Mouse (Mus musculus) intestine, postnatal 0 days (tissue): Measurements from ENCODE around the gene Nr3c2. TPM values are rescaled to one million over a fixed set of nuclear protein-coding genes. Genes with fewer than 3 reads are reported as not detected.

Experiments
- ATAC-seq: fragments of 200-750 bp; cut with Nextera tagmentation; 2 replicates; pipeline ENCODE4 v1.8.0; 2017; ENCODE audit warnings: mild to moderate bottlenecking, moderate TSS enrichment, moderate library complexity
- H3K27ac ChIP-seq: fragments of 300-500 bp; sonication (generic); 2 replicates; pipeline ENCODE4 v1.5.1; 2014; ENCODE audit warnings: mild to moderate bottlenecking, low read depth, low read length, moderate library complexity
- H3K27me3 ChIP-seq: fragments of 300-500 bp; sonication (generic); replicated peaks from 2 replicates; pipeline ENCODE4 v1.6.1; 2014; ENCODE audit warnings: low read length, mixed read lengths; ENCODE audit not compliant: control insufficient read depth, insufficient read depth
- H3K36me3 ChIP-seq: fragments of 300-500 bp; sonication (generic); 2 replicates; pipeline ENCODE4 v1.6.1; 2014; ENCODE audit warnings: mild to moderate bottlenecking, moderate library complexity; ENCODE audit not compliant: control insufficient read depth, insufficient read depth
- H3K4me1 ChIP-seq: fragments of 300-500 bp; sonication (generic); replicated peaks from 2 replicates; pipeline ENCODE4 v1.6.1; 2014; ENCODE audit warnings: antibody characterized with exemption, low read length, mixed read lengths; ENCODE audit not compliant: control insufficient read depth, insufficient read depth
- H3K4me2 ChIP-seq: fragments of 300-500 bp; sonication (generic); replicated peaks from 2 replicates; pipeline ENCODE4 v1.6.1; 2014; ENCODE audit warnings: low read depth, mild to moderate bottlenecking, moderate library complexity
- H3K4me3 ChIP-seq: fragments of 300-500 bp; sonication (generic); 2 replicates; pipeline ENCODE4 v1.5.1; 2014; ENCODE audit warnings: low read depth, low read length
- H3K9ac ChIP-seq: fragments of 300-500 bp; sonication (generic); 2 replicates; pipeline ENCODE4 v1.6.1; 2014; ENCODE audit warnings: mild to moderate bottlenecking, low read depth, low read length
- H3K9me3 ChIP-seq: fragments of 300-500 bp; sonication (generic); 2 replicates; pipeline ENCODE4 v1.6.1; 2016; ENCODE audit warnings: mixed run types; ENCODE audit not compliant: control insufficient read depth
- CTCF ChIP-seq: sonication (generic); IDR thresholded peaks from 2 replicates; pipeline ENCODE4 v1.5.1; 2016; ENCODE audit warnings: low read depth, mild to moderate bottlenecking, control low read depth, antibody characterized with exemption, moderate library complexity
- WGBS: fragments of 180-500 bp; shearing (Covaris S2); extraction: QIAGEN DNeasy Blood & Tissue Kit; methylation state at CpG from one replicate; pipeline ENCODE4 v1.1.7; 2014; 5-methylcytosine and 5-hydroxymethylcytosine counted together
- polyA plus RNA-seq: library from polyadenylated mRNA; unstranded; fragments of >200 nt; fragmentation: Nextera tagmentation; extraction: Ambion mirVana; gene quantifications from 2 replicates; pipeline ENCODE4 v1.2.1, GENCODE M21; 2015

Nr3c2 gene
- polyA plus RNA-seq, 1 experiment from 2014 or later = 7.4 TPM

GRCm38 (mm10) chr8:76965046-76965445 lies 65.8 kb downstream of the Nr3c2 start:
- Histone ChIP-seq H3K36me3 (no peaks in the 10 kb centered on the region), H3K4me2 (no peak overlapping the region), H3K27me3 (no peaks in the 10 kb centered on the region), H3K9me3 (no peaks in the 10 kb centered on the region), H3K27ac (no peak overlapping the region), H3K9ac (no peak overlapping the region), H3K4me1 (no peaks in the 10 kb centered on the region), H3K4me3 (no peak overlapping the region)
- 86% methylated on average over 3 of the region's 3 CpGs for WGBS
- TF ChIP-seq CTCF = no peak
- no peak for ATAC-seq

- ATAC-seq = no peak
- Histone ChIP-seq H3K9ac (no peak overlapping the region), H3K4me1 (no peaks in the 10 kb centered on the region), H3K4me3 (no peak overlapping the region), H3K27me3 (no peaks in the 10 kb centered on the region), H3K36me3 (no peaks in the 10 kb centered on the region), H3K4me2 (no peak overlapping the region), H3K9me3 (no peaks in the 10 kb centered on the region), H3K27ac (no peak overlapping the region)
- 84% methylated on average over 4 of the region's 4 CpGs for WGBS
- TF ChIP-seq CTCF = no peak
Measured at GRCm38 (mm10) chr8:76971187-76971586, 71.9 kb downstream of the Nr3c2 start.

- Histone ChIP-seq H3K4me2 (no peak overlapping the region), H3K36me3 (no peaks in the 10 kb centered on the region), H3K27ac (no peak overlapping the region), H3K4me3 (no peak overlapping the region), H3K9me3 (no peaks in the 10 kb centered on the region), H3K27me3 (no peaks in the 10 kb centered on the region), H3K9ac (no peak overlapping the region), H3K4me1 (no peaks in the 10 kb centered on the region)
- ATAC-seq = no peak
- 86% methylated on average over 9 of the region's 9 CpGs for WGBS
- TF ChIP-seq CTCF = no peak
Measured at GRCm38 (mm10) chr8:76971761-76972404, 72.6 kb downstream of the Nr3c2 start.

GRCm38 (mm10) chr8:76972947-76973552 lies 73.8 kb downstream of the Nr3c2 start:
- no peaks in the 10 kb centered on the region for H3K4me1 ChIP-seq
- ATAC-seq = no peak
- no peak for TF ChIP-seq CTCF
- H3K9ac ChIP-seq = no peak overlapping the region
- H3K4me2 ChIP-seq = no peak overlapping the region
- H3K9me3 ChIP-seq = no peaks in the 10 kb centered on the region
- H3K27ac ChIP-seq = no peak overlapping the region
- 60% methylated on average over 8 of the region's 8 CpGs for WGBS
- H3K27me3 ChIP-seq = no peaks in the 10 kb centered on the region
- H3K4me3 ChIP-seq = no peak overlapping the region
- no peaks in the 10 kb centered on the region for H3K36me3 ChIP-seq

GRCm38 (mm10) chr8:76977907-76978306 lies 78.7 kb downstream of the Nr3c2 start:
- Histone ChIP-seq H3K4me2 (no peak overlapping the region), H3K4me3 (no peak overlapping the region), H3K27me3 (no peaks in the 10 kb centered on the region), H3K9me3 (no peaks in the 10 kb centered on the region), H3K36me3 (no peaks in the 10 kb centered on the region), H3K27ac (no peak overlapping the region), H3K4me1 (no peaks in the 10 kb centered on the region), H3K9ac (no peak overlapping the region)
- WGBS = 90% methylated on average over 4 of the region's 4 CpGs
- no peak for ATAC-seq
- no peak for TF ChIP-seq CTCF

GRCm38 (mm10) chr8:76984082-76984481 lies 84.8 kb downstream of the Nr3c2 start:
- no peak for ATAC-seq
- Histone ChIP-seq H3K9ac (no peak overlapping the region), H3K36me3 (no peaks in the 10 kb centered on the region), H3K27me3 (no peaks in the 10 kb centered on the region), H3K4me2 (no peak overlapping the region), H3K27ac (no peak overlapping the region), H3K9me3 (no peaks in the 10 kb centered on the region), H3K4me3 (no peak overlapping the region), H3K4me1 (no peaks in the 10 kb centered on the region)
- TF ChIP-seq CTCF = no peak
